In the genomic region with DNA sequence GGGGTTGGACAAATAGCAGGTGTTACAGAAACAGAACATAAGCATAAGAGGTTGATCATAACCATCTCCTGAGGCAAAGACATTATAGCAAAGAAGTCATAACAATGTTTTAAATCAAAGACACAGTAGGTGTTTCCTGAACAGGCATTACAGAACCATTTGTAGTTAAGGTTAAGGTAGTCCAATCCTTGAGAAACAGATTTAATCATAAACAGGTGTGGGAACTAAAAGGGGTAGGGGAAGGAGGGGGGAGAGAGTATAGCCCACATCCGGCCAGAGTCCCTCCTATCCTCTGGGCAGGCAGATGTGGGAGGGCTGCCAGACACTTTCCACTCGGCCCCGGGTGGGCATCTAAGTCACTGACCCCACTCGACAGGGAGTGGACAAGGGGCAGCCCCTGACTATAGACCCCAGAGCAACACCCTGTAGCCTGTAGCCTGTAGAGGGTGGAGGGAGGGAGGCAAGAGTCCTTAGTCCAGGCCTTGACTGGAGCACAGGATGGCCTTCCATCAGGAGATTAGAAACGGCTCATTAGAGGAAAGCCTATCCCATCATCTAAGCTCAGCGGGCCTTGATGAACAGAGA, we compare ENCODE assay signal across 22 mouse cellular contexts.
DNase-seq lines count a peak whose midpoint lies in the region; ATAC-seq lines count a peak whose summit lies in the region.
"Had no signal": no experiment of that assay in that cellular context is flagged by ENCODE, and none has a peak within 500 bp of the region (broad histone marks: within the 10 kb centered on the region; RNA-seq: fewer than 3 reads in every experiment).

No protein-coding gene starts in this region.

- H3K4me1 ChIP-seq in midbrain, embryonic 12.5 days = no peaks in the 10 kb centered on the region
- no peaks in the 10 kb centered on the region for H3K4me1 ChIP-seq in midbrain, embryonic 11.5 days (ENCODE audit: control insufficient read depth, insufficient read depth, low read length)
- no peaks in the 10 kb centered on the region for H3K4me1 ChIP-seq in embryonic facial prominence, embryonic 11.5 days (ENCODE audit: control insufficient read depth, insufficient read depth, low read length)
- H3K4me1 ChIP-seq in limb, embryonic 13.5 days = 0 out of 2 replicates have a peak, but pooled peaks cover 5% of the 10 kb centered on the region
- H3K4me1 ChIP-seq: embryonic facial prominence, embryonic 12.5 days; forebrain, embryonic 12.5 days; heart, embryonic 15.5 days; hindbrain, embryonic 15.5 days had no signal

- no peak overlapping the region for H3K4me3 ChIP-seq in midbrain, embryonic 12.5 days
- H3K4me3 ChIP-seq in midbrain, embryonic 11.5 days (ENCODE audit: low read depth, low read length) = no peak overlapping the region
- H3K4me3 ChIP-seq in embryonic facial prominence, embryonic 11.5 days (ENCODE audit: low read depth, low read length) = no peak overlapping the region
- H3K4me3 ChIP-seq in limb, embryonic 13.5 days = no peak overlapping the region
- H3K4me3 ChIP-seq: embryonic facial prominence, embryonic 12.5 days; forebrain, embryonic 12.5 days; heart, adult 2 months; heart, embryonic 15.5 days; hindbrain, embryonic 15.5 days had no signal

- no peaks in the 10 kb centered on the region for H3K9me3 ChIP-seq in midbrain, embryonic 12.5 days
- no peaks in the 10 kb centered on the region for H3K9me3 ChIP-seq in midbrain, embryonic 11.5 days (ENCODE audit: control insufficient read depth, low read length)
- no peaks in the 10 kb centered on the region for H3K9me3 ChIP-seq in embryonic facial prominence, embryonic 11.5 days (replicated peaks; ENCODE audit: control insufficient read depth, low read length)
- H3K9me3 ChIP-seq in limb, embryonic 13.5 days = 0 out of 2 replicates have a peak, but pooled peaks cover 3% of the 10 kb centered on the region
- H3K9me3 ChIP-seq: embryonic facial prominence, embryonic 12.5 days; forebrain, embryonic 12.5 days; heart, embryonic 15.5 days; hindbrain, embryonic 15.5 days had no signal

- 0 out of 2 replicates have a peak, but pooled peaks have one; percentile 16 for ATAC-seq in midbrain, embryonic 12.5 days (ENCODE audit: low FRiP score, low read depth)
- no peak for ATAC-seq in midbrain, embryonic 11.5 days (ENCODE audit: low FRiP score)
- peak; percentile 62; the same call in 1 of the 2 replicates for ATAC-seq in embryonic facial prominence, embryonic 11.5 days (replicated peaks; ENCODE audit: insufficient number of reproducible peaks, low FRiP score, low TSS enrichment, low read depth)
- peak; percentile 75 for ATAC-seq in limb, embryonic 13.5 days (ENCODE audit: low FRiP score, low read depth)
- ATAC-seq: forebrain, embryonic 16.5 days; inflammation-experienced regulatory T-cells, adult 6 months had no signal

- no peaks in the 10 kb centered on the region for H3K27me3 ChIP-seq in midbrain, embryonic 12.5 days
- H3K27me3 ChIP-seq in midbrain, embryonic 11.5 days (ENCODE audit: control insufficient read depth, insufficient read depth, low read length) = no peaks in the 10 kb centered on the region
- no peaks in the 10 kb centered on the region for H3K27me3 ChIP-seq in embryonic facial prominence, embryonic 11.5 days (ENCODE audit: control insufficient read depth, insufficient read depth, low read length)
- H3K27me3 ChIP-seq in limb, embryonic 13.5 days = no peaks in the 10 kb centered on the region
- H3K27me3 ChIP-seq: embryonic facial prominence, embryonic 12.5 days; forebrain, embryonic 12.5 days; heart, embryonic 15.5 days; hindbrain, embryonic 15.5 days had no signal

- H3K36me3 ChIP-seq in midbrain, embryonic 12.5 days = no peaks in the 10 kb centered on the region
- no peaks in the 10 kb centered on the region for H3K36me3 ChIP-seq in midbrain, embryonic 11.5 days (ENCODE audit: control insufficient read depth, insufficient read depth, low read length)
- no peaks in the 10 kb centered on the region for H3K36me3 ChIP-seq in embryonic facial prominence, embryonic 11.5 days (replicated peaks; ENCODE audit: control insufficient read depth, insufficient read depth, low read depth, low read length)
- no peaks in the 10 kb centered on the region for H3K36me3 ChIP-seq in limb, embryonic 13.5 days
- H3K36me3 ChIP-seq: embryonic facial prominence, embryonic 12.5 days; forebrain, embryonic 12.5 days; heart, embryonic 15.5 days; hindbrain, embryonic 15.5 days had no signal

- no peak for DNase-seq in midbrain, embryonic 11.5 days (ENCODE audit: low spot score, missing footprints)
- DNase-seq in embryonic facial prominence, embryonic 11.5 days (ENCODE audit: low spot score) = peak; percentile 60
- DNase-seq in hindlimb bud, embryonic 11.5 days (ENCODE audit: extremely low spot score, low read depth, low spot score) = peak; percentile 54
- DNase-seq in layer of hippocampus, adult 11-12 months (ENCODE audit: low spot score) = no peak
- DNase-seq in urinary bladder, postnatal 36 days (ENCODE audit: low spot score in 2 of 2) = no peak
- DNase-seq: adrenal gland, adult 2 months; adrenal gland, postnatal 25 days; cerebellum, adult 18-20 months; cerebellum, adult 9-11 months; cerebellum, postnatal 36 days; gastrocnemius, postnatal 14 days; heart, adult 2 months; heart, postnatal 14 days had no signal

- H3K9ac ChIP-seq in midbrain, embryonic 12.5 days (replicated peaks) = no peak overlapping the region
- H3K9ac ChIP-seq in midbrain, embryonic 11.5 days (ENCODE audit: low read length) = no peak overlapping the region
- no peak overlapping the region for H3K9ac ChIP-seq in embryonic facial prominence, embryonic 11.5 days (replicated peaks; ENCODE audit: low read length)
- no peak overlapping the region for H3K9ac ChIP-seq in limb, embryonic 13.5 days
- H3K9ac ChIP-seq: embryonic facial prominence, embryonic 12.5 days; forebrain, embryonic 12.5 days; heart, embryonic 15.5 days; hindbrain, embryonic 15.5 days had no signal

- WGBS in midbrain, embryonic 12.5 days = 78% methylated on average over 6 of the region's 6 CpGs
- WGBS in midbrain, embryonic 11.5 days = 78% methylated on average over 6 of the region's 6 CpGs
- WGBS in embryonic facial prominence, embryonic 11.5 days = 39% methylated on average over 6 of the region's 6 CpGs
- WGBS in limb, embryonic 13.5 days = 25% methylated on average over 6 of the region's 6 CpGs

- H3K4me2 ChIP-seq in midbrain, embryonic 12.5 days (replicated peaks) = no peak overlapping the region
- no peak overlapping the region for H3K4me2 ChIP-seq in midbrain, embryonic 11.5 days
- H3K4me2 ChIP-seq in embryonic facial prominence, embryonic 11.5 days (ENCODE audit: low read depth, low read length) = no peak overlapping the region
- H3K4me2 ChIP-seq in limb, embryonic 13.5 days (replicated peaks) = no peak overlapping the region
- H3K4me2 ChIP-seq: embryonic facial prominence, embryonic 12.5 days; forebrain, embryonic 12.5 days; heart, embryonic 11.5 days; heart, embryonic 15.5 days; hindbrain, embryonic 15.5 days had no signal

- no peak overlapping the region for H3K27ac ChIP-seq in midbrain, embryonic 12.5 days (replicated peaks)
- H3K27ac ChIP-seq in midbrain, embryonic 11.5 days (ENCODE audit: low read depth, low read length) = no peak overlapping the region
- no peak overlapping the region for H3K27ac ChIP-seq in embryonic facial prominence, embryonic 11.5 days (replicated peaks; ENCODE audit: low read depth, low read length)
- H3K27ac ChIP-seq in limb, embryonic 13.5 days = no peak overlapping the region
- H3K27ac ChIP-seq: embryonic facial prominence, embryonic 12.5 days; forebrain, embryonic 12.5 days; heart, adult 2 months; heart, embryonic 15.5 days; hindbrain, embryonic 15.5 days had no signal

Comparison
In these comparisons a context has a peak if more than half of its experiments do, and no peak if none do; other contexts are left out.
1. DNase-seq: peak in embryonic facial prominence, embryonic 11.5 days (single experiment) and hindlimb bud, embryonic 11.5 days (single experiment); none in midbrain, embryonic 11.5 days (single experiment), layer of hippocampus, adult 11-12 months (single experiment) and urinary bladder, postnatal 36 days (0 of 2).